Mouse (Mus musculus) CH12.LX (cell line): Measurements from ENCODE around the gene Mapk6.

ENCODE experiments used
- CTCF ChIP-seq, 2 experiments: IDR thresholded peaks in 1 of 2; conservative IDR thresholded peaks in 1 of 2; 2 replicates each; pipeline ENCODE4 v1.5.1; 2011 to 2012; ENCODE audit warnings: low read depth in 2 of 2, low read length in 2 of 2, improper control_type of control experiment in 1 of 2, inconsistent platforms in 1 of 2, mild to moderate bottlenecking in 1 of 2, moderate library complexity in 1 of 2
- E2F4 ChIP-seq: IDR thresholded peaks from 2 replicates; pipeline ENCODE4 v1.6.1; 2011; ENCODE audit warnings: low read depth, low read length, improper control_type of control experiment; ENCODE audit not compliant: insufficient replicate concordance
- ELF1 ChIP-seq: IDR thresholded peaks from 2 replicates; pipeline ENCODE4 v1.6.1; 2014; ENCODE audit warnings: low read depth, mild to moderate bottlenecking, inconsistent platforms, low read length, improper control_type of control experiment
- EP300 ChIP-seq: IDR thresholded peaks from 2 replicates; pipeline ENCODE4 v1.6.1; 2011; ENCODE audit warnings: low read length, improper control_type of control experiment
- ETS1 ChIP-seq: conservative IDR thresholded peaks from 2 replicates; pipeline ENCODE4 v1.6.1; 2012; ENCODE audit warnings: low read depth, mild to moderate bottlenecking, inconsistent platforms, low read length, improper control_type of control experiment, moderate library complexity
- HCFC1 ChIP-seq: IDR thresholded peaks from 2 replicates; pipeline ENCODE4 v1.6.1; 2012; ENCODE audit warnings: low read depth, mild to moderate bottlenecking, inconsistent platforms, low read length, improper control_type of control experiment
- MAFK ChIP-seq: IDR thresholded peaks from 2 replicates; pipeline ENCODE4 v1.6.1; 2011; ENCODE audit warnings: low read length, improper control_type of control experiment; ENCODE audit not compliant: insufficient replicate concordance
- MAX ChIP-seq: IDR thresholded peaks from 2 replicates; pipeline ENCODE4 v1.6.1; 2011; ENCODE audit warnings: low read length, improper control_type of control experiment
- POLR2A ChIP-seq: IDR thresholded peaks from 2 replicates; pipeline ENCODE4 v1.6.1; 2011; ENCODE audit warnings: low read depth, mild to moderate bottlenecking, improper control_type of control experiment, low read length
- TCF12 ChIP-seq: IDR thresholded peaks from 2 replicates; pipeline ENCODE4 v1.6.1; 2014; ENCODE audit warnings: low read depth, mild to moderate bottlenecking, inconsistent platforms, low read length, improper control_type of control experiment
- ZC3H11A ChIP-seq: IDR thresholded peaks from 2 replicates; pipeline ENCODE4 v1.6.1; 2012; ENCODE audit warnings: low read depth, mild to moderate bottlenecking, inconsistent platforms, low read length, improper control_type of control experiment
- ZMIZ1 ChIP-seq: IDR thresholded peaks from 2 replicates; pipeline ENCODE4 v1.6.1; 2012; ENCODE audit warnings: low read depth, mild to moderate bottlenecking, inconsistent platforms, low read length, improper control_type of control experiment

DNA sequence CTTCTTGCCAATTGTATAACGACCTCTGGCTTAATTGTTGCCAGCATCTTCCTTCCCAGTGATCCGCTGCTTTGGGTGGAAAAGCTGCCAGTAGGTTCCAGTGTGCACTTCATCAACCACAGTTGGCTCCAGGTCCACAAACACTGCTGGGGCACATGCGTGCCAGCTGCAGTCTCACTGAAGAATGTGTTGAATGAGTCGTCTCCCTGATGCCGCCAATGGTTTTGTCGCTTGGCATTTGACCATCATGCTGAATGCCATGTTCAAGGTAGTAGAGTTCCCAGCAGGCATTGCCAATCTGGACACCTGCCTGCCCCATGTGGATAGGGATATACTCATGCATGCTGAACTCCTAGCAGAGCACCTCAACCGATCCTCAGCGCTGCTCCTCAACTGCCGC lies 34.2 kb downstream of the Mapk6 start:
- no peak for TF ChIP-seq CTCF (conservative IDR thresholded peaks at IDR 0.05 in 1 of 2, IDR thresholded peaks at IDR 0.05 in 1 of 2; ENCODE audit: low read depth in 2 of 2, low read length in 2 of 2)
- no peak for TF ChIP-seq MAFK
- TF ChIP-seq TCF12, result no peak
- no peak for TF ChIP-seq HCFC1
- no peak for TF ChIP-seq MAX
- TF ChIP-seq POLR2A, result no peak
- no peak for TF ChIP-seq ETS1
- TF ChIP-seq ZMIZ1, result no peak
- TF ChIP-seq E2F4, result no peak
- no peak for TF ChIP-seq ELF1
- TF ChIP-seq ZC3H11A, result no peak
- TF ChIP-seq EP300, result no peak
